ENCODE assay signal across 8 mouse cellular contexts in the genomic region with DNA sequence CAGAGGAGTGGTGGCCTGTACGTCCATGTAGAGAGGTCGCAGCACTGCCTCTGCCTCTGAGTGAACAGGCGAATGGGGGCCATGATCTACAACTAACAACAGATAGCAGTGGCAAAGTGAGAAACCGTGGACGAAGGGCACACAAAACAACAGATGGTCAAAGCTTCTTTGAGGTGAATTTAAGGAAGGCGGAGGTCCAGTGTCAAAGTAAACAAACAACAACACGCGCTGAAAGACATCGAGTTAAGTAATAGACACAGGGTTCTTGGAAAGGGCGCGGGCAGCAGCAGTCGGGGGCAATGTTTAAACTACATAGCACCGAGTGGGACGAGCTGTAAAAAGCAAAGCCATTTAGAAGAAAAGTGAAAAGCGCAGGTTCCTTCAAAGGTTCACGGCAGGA. TPM values are rescaled to one million over a fixed set of nuclear protein-coding genes. Genes with fewer than 3 reads are reported as not detected.
DNase-seq lines count a peak whose midpoint lies in the region; ATAC-seq and TF ChIP-seq lines count a peak whose summit lies in the region.

No protein-coding gene starts in this region.

- intact Hi-C loops in left cerebral cortex, postnatal 4 days (cut with DNase I) = no loop called here

- peak overlapping the region; percentile 93 for H3K27ac ChIP-seq in hindbrain, embryonic 16.5 days (ENCODE audit: low read depth, low read length)
- peak overlapping the region; percentile 97 for H3K27ac ChIP-seq in midbrain, embryonic 13.5 days

- no peak for TF ChIP-seq CTCF in lung, adult 2 months (IDR thresholded peaks at IDR 0.05; ENCODE audit: insufficient read depth, low read length)

- H3K9ac ChIP-seq in hindbrain, embryonic 16.5 days (ENCODE audit: low read depth, low read length) = peak overlapping the region; percentile 91
- peak overlapping the region; percentile 88 for H3K9ac ChIP-seq in midbrain, embryonic 13.5 days (replicated peaks)

- 2% methylated on average over 16 of the region's 16 CpGs for WGBS in lung, adult 2 months
- whole genome bisulfite sequencing in hindbrain, embryonic 16.5 days = 2% methylated on average over 16 of the region's 16 CpGs
- WGBS in midbrain, embryonic 13.5 days = 2% methylated on average over 16 of the region's 16 CpGs

- peak overlapping the region; percentile 60 for H3K4me2 ChIP-seq in hindbrain, embryonic 16.5 days (ENCODE audit: low read length)
- H3K4me2 ChIP-seq in midbrain, embryonic 13.5 days (replicated peaks) = peak overlapping the region; percentile 76

- ATAC-seq in hindbrain, embryonic 16.5 days = no peak
- peak; percentile 1; the same call in 1 of the 2 replicates for ATAC-seq in midbrain, embryonic 13.5 days
- no peak for ATAC-seq in activated CD4-positive, CD25-positive, alpha-beta regulatory T cell, adult 4 months

- H3K9me3 ChIP-seq in hindbrain, embryonic 16.5 days (ENCODE audit: control insufficient read depth, low read length) = no peaks in the 10 kb centered on the region
- H3K9me3 ChIP-seq in midbrain, embryonic 13.5 days = no peaks in the 10 kb centered on the region

- peak overlapping the region; percentile 79 for H3K4me3 ChIP-seq in lung, adult 2 months (replicated peaks; ENCODE audit: extremely low read depth, low read depth, low read length)
- peak overlapping the region; percentile 92 for H3K4me3 ChIP-seq in hindbrain, embryonic 16.5 days (ENCODE audit: low read length)
- H3K4me3 ChIP-seq in midbrain, embryonic 13.5 days (replicated peaks) = peak overlapping the region; percentile 85

- H3K27me3 ChIP-seq in hindbrain, embryonic 16.5 days (replicated peaks; ENCODE audit: control insufficient read depth, insufficient read depth, low read length) = no peaks in the 10 kb centered on the region
- H3K27me3 ChIP-seq in midbrain, embryonic 13.5 days = no peaks in the 10 kb centered on the region

- peaks cover 7% of the 10 kb centered on the region for H3K4me1 ChIP-seq in lung, adult 2 months (ENCODE audit: control insufficient read depth, insufficient read depth, low read length)
- peaks cover 12% of the 10 kb centered on the region for H3K4me1 ChIP-seq in hindbrain, embryonic 16.5 days (ENCODE audit: control insufficient read depth, insufficient read depth, low read depth, low read length)
- peaks cover 19% of the 10 kb centered on the region for H3K4me1 ChIP-seq in midbrain, embryonic 13.5 days (replicated peaks)

- peaks cover 8% of the 10 kb centered on the region for H3K36me3 ChIP-seq in hindbrain, embryonic 16.5 days (ENCODE audit: control insufficient read depth, insufficient read depth, low read length)
- peaks cover 24% of the 10 kb centered on the region for H3K36me3 ChIP-seq in midbrain, embryonic 13.5 days

- no peak for TF ChIP-seq POLR2A in lung, adult 2 months (IDR thresholded peaks at IDR 0.05; ENCODE audit: borderline replicate concordance, extremely low read depth, low read depth, low read length)

- no peak for DNase-seq in lung, adult 2 months
- no peak for DNase-seq in lung, postnatal 10 days
- peak; percentile 9 for DNase-seq in embryo, embryonic 11 days
- no peak for DNase-seq in frontal cortex, postnatal 10 days (ENCODE audit: low spot score in 2 of 2)
- no peak for DNase-seq in left cerebral cortex, postnatal 4 days

RNA-seq across cellular contexts. Expression of a gene that starts 0.5 kb away (rescaled TPM):
- 203 and 218 TPM in 2 replicates for polyA plus RNA-seq in lung, adult 2 months (2012; rRNA removed)
- 393 and 432 TPM in 2 replicates for polyA plus RNA-seq in hindbrain, embryonic 16.5 days (2015; fragmentation: Nextera tagmentation; extraction: Ambion mirVana)
- polyA plus RNA-seq in midbrain, embryonic 13.5 days (2015; fragmentation: Nextera tagmentation; extraction: Ambion mirVana) = 434 and 435 TPM in 2 replicates
- 100 to 1,000 TPM; 150 to 165 TPM for polyA plus RNA-seq in activated CD4-positive, CD25-positive, alpha-beta regulatory T cell, adult 4 months (2017; shearing (Covaris generic))
- 100 to 1,000 TPM; 223 to 225 TPM for total RNA-seq in left cerebral cortex, postnatal 4 days (2021)

RNA-seq across cellular contexts. Expression of a gene that starts 0.6 kb away (rescaled TPM):
- 40.6 and 42.8 TPM in 2 replicates for polyA plus RNA-seq in lung, adult 2 months (2012; rRNA removed)
- polyA plus RNA-seq in hindbrain, embryonic 16.5 days (2015; fragmentation: Nextera tagmentation; extraction: Ambion mirVana) = 37.7 and 39.9 TPM in 2 replicates
- polyA plus RNA-seq in midbrain, embryonic 13.5 days (2015; fragmentation: Nextera tagmentation; extraction: Ambion mirVana) = 29.5 and 29.8 TPM in 2 replicates
- 10 to 100 TPM; 40.6 to 45.9 TPM for polyA plus RNA-seq in activated CD4-positive, CD25-positive, alpha-beta regulatory T cell, adult 4 months (2017; shearing (Covaris generic))
- 10 to 100 TPM; 25.4 to 26.6 TPM for total RNA-seq in left cerebral cortex, postnatal 4 days (2021)

RNA-seq across cellular contexts. Expression of a gene that starts 16.5 kb away (rescaled TPM):
- 5.1 and 6.5 TPM in 2 replicates for polyA plus RNA-seq in lung, adult 2 months (2012; rRNA removed)
- polyA plus RNA-seq in hindbrain, embryonic 16.5 days (2015; fragmentation: Nextera tagmentation; extraction: Ambion mirVana) = 15.5 and 19.5 TPM in 2 replicates
- 23.0 and 28.4 TPM in 2 replicates for polyA plus RNA-seq in midbrain, embryonic 13.5 days (2015; fragmentation: Nextera tagmentation; extraction: Ambion mirVana)
- 1 to 10 TPM; 6.0 to 8.8 TPM for polyA plus RNA-seq in activated CD4-positive, CD25-positive, alpha-beta regulatory T cell, adult 4 months (2017; shearing (Covaris generic))
- total RNA-seq in left cerebral cortex, postnatal 4 days (2021) = 10 to 100 TPM; 26.1 to 40.2 TPM

RNA-seq across cellular contexts. Expression of a gene that starts 31.6 kb away (rescaled TPM):
- polyA plus RNA-seq in lung, adult 2 months (2012; rRNA removed) = 12.5 and 21.1 TPM in 2 replicates
- polyA plus RNA-seq in hindbrain, embryonic 16.5 days (2015; fragmentation: Nextera tagmentation; extraction: Ambion mirVana) = 19.3 and 27.6 TPM in 2 replicates
- 33.3 and 33.9 TPM in 2 replicates for polyA plus RNA-seq in midbrain, embryonic 13.5 days (2015; fragmentation: Nextera tagmentation; extraction: Ambion mirVana)
- polyA plus RNA-seq in activated CD4-positive, CD25-positive, alpha-beta regulatory T cell, adult 4 months (2017; shearing (Covaris generic)) = 10 to 100 TPM; 16.2 to 18.7 TPM
- total RNA-seq in left cerebral cortex, postnatal 4 days (2021) = 10 to 100 TPM; 43.4 to 50.3 TPM

RNA-seq across cellular contexts. Expression of a gene that starts 31.6 kb away (rescaled TPM):
- polyA plus RNA-seq in lung, adult 2 months (2012; rRNA removed) = 114 and 121 TPM in 2 replicates
- polyA plus RNA-seq in hindbrain, embryonic 16.5 days (2015; fragmentation: Nextera tagmentation; extraction: Ambion mirVana) = 27.8 and 28.3 TPM in 2 replicates
- 34.2 and 36.4 TPM in 2 replicates for polyA plus RNA-seq in midbrain, embryonic 13.5 days (2015; fragmentation: Nextera tagmentation; extraction: Ambion mirVana)
- polyA plus RNA-seq in activated CD4-positive, CD25-positive, alpha-beta regulatory T cell, adult 4 months (2017; shearing (Covaris generic)) = 10 to 100 TPM; 46.1 to 54.1 TPM
- 10 to 100 TPM; 14.2 to 18.4 TPM for total RNA-seq in left cerebral cortex, postnatal 4 days (2021)
